Mouse (Mus musculus): ENCODE measurements around the gene 4930524B15Rik.

4930524B15Rik gene

GRCm38 (mm10) chr11:31974826-31975225 lies 9.4 kb downstream of the 4930524B15Rik start:
- no peak for TF ChIP-seq GATA4 (IDR thresholded peaks at IDR 0.05; ENCODE audit: insufficient replicate concordance, low read length)

- TF ChIP-seq GATA4 (IDR thresholded peaks at IDR 0.05; ENCODE audit: insufficient replicate concordance, low read length), result no peak
These were observed 10.3 kb downstream of the 4930524B15Rik start for GRCm38 (mm10) chr11:31975678-31976077.

- TF ChIP-seq GATA4 (IDR thresholded peaks at IDR 0.05; ENCODE audit: insufficient replicate concordance, low read length), result no peak
These were observed 10.7 kb downstream of the 4930524B15Rik start for GRCm38 (mm10) chr11:31976137-31976536.

GRCm38 (mm10) chr11:31981830-31982229 lies 16.4 kb downstream of the 4930524B15Rik start:
- no peak for TF ChIP-seq GATA4 (IDR thresholded peaks at IDR 0.05; ENCODE audit: insufficient replicate concordance, low read length)

- no peak for TF ChIP-seq GATA4 (IDR thresholded peaks at IDR 0.05; ENCODE audit: insufficient replicate concordance, low read length)
These were observed 17.9 kb downstream of the 4930524B15Rik start for GRCm38 (mm10) chr11:31983249-31983648.

GRCm38 (mm10) chr11:31984786-31985185 lies 19.4 kb downstream of the 4930524B15Rik start:
- TF ChIP-seq GATA4 (IDR thresholded peaks at IDR 0.05; ENCODE audit: insufficient replicate concordance, low read length), result no peak

GRCm38 (mm10) chr11:31992535-31992934 lies 27.1 kb downstream of the 4930524B15Rik start:
- TF ChIP-seq GATA4 (IDR thresholded peaks at IDR 0.05; ENCODE audit: insufficient replicate concordance, low read length), result no peak

- TF ChIP-seq GATA4 (IDR thresholded peaks at IDR 0.05; ENCODE audit: insufficient replicate concordance, low read length), result no peak
These were observed 34.3 kb downstream of the 4930524B15Rik start for GRCm38 (mm10) chr11:31999716-32000115.

- no peak for TF ChIP-seq GATA4 (IDR thresholded peaks at IDR 0.05; ENCODE audit: insufficient replicate concordance, low read length)
These were observed 34.9 kb downstream of the 4930524B15Rik start, which contains the start of gene Nsg2 for GRCm38 (mm10) chr11:32000281-32000680. Nsg2 (plus strand) TSS chr11:32000463.

- TF ChIP-seq GATA4 (IDR thresholded peaks at IDR 0.05; ENCODE audit: insufficient replicate concordance, low read length), result no peak
These were observed 36.0 kb downstream of the 4930524B15Rik start for GRCm38 (mm10) chr11:32001181-32001910.

GRCm38 (mm10) chr11:32002670-32003072 lies 37.3 kb downstream of the 4930524B15Rik start:
- no peak for TF ChIP-seq GATA4 (IDR thresholded peaks at IDR 0.05; ENCODE audit: insufficient replicate concordance, low read length)

- TF ChIP-seq GATA4 (IDR thresholded peaks at IDR 0.05; ENCODE audit: insufficient replicate concordance, low read length), result no peak
These were observed 43.5 kb downstream of the 4930524B15Rik start for GRCm38 (mm10) chr11:32008852-32009251.

GRCm38 (mm10) chr11:32009961-32010662 lies 44.7 kb downstream of the 4930524B15Rik start:
- TF ChIP-seq GATA4 (IDR thresholded peaks at IDR 0.05; ENCODE audit: insufficient replicate concordance, low read length), result no peak

GRCm38 (mm10) chr11:32010663-32010970 lies 45.2 kb downstream of the 4930524B15Rik start:
- no peak for TF ChIP-seq GATA4 (IDR thresholded peaks at IDR 0.05; ENCODE audit: insufficient replicate concordance, low read length)

- no peak for TF ChIP-seq GATA4 (IDR thresholded peaks at IDR 0.05; ENCODE audit: insufficient replicate concordance, low read length)
These were observed 46.6 kb downstream of the 4930524B15Rik start for GRCm38 (mm10) chr11:32011867-32012603.

GRCm38 (mm10) chr11:32013014-32013427 lies 47.6 kb downstream of the 4930524B15Rik start:
- TF ChIP-seq GATA4 (IDR thresholded peaks at IDR 0.05; ENCODE audit: insufficient replicate concordance, low read length), result no peak
